Mouse (Mus musculus) MEL (cell line): ENCODE data around the gene Kmt2d.

Experiments
- CHD1 ChIP-seq: IDR thresholded peaks from 2 replicates; pipeline ENCODE4 v1.6.1; 2012; ENCODE audit warnings: low read depth, mild to moderate bottlenecking, inconsistent platforms, low read length, improper control_type of control experiment
- CHD2 ChIP-seq: IDR thresholded peaks from 2 replicates; pipeline ENCODE4 v1.6.1; 2011; ENCODE audit warnings: low read length, improper control_type of control experiment
- CTCF ChIP-seq, 3 experiments: IDR thresholded peaks in 2 of 3; conservative IDR thresholded peaks in 1 of 3; 2 replicates each; pipeline ENCODE4 v1.5.1; 2011 to 2012; ENCODE audit warnings: low read length in 3 of 3, low read depth in 2 of 3, mild to moderate bottlenecking in 2 of 3, improper control_type of control experiment in 1 of 3, inconsistent platforms in 1 of 3, mixed read lengths in 1 of 3, moderate library complexity in 1 of 3; ENCODE audit not compliant: control insufficient read depth in 1 of 3, insufficient read depth in 1 of 3, poor library complexity in 1 of 3, severe bottlenecking in 1 of 3
- EP300 ChIP-seq, 2 experiments: IDR thresholded peaks; 2 replicates each; pipeline ENCODE4 v1.6.1; 2011; ENCODE audit warnings: improper control_type of control experiment in 2 of 2, low read length in 2 of 2, low read depth in 1 of 2, mild to moderate bottlenecking in 1 of 2
- GATA1 ChIP-seq: IDR thresholded peaks from 2 replicates; pipeline ENCODE4 v1.6.1; 2011; ENCODE audit warnings: low read depth, low read length, improper control_type of control experiment
- HCFC1 ChIP-seq: IDR thresholded peaks from 2 replicates; pipeline ENCODE4 v1.6.1; 2012; ENCODE audit warnings: low read depth, mild to moderate bottlenecking, inconsistent platforms, low read length, improper control_type of control experiment, moderate library complexity
- MAFK ChIP-seq: IDR thresholded peaks from 2 replicates; pipeline ENCODE4 v1.6.1; 2011; ENCODE audit warnings: low read depth, mild to moderate bottlenecking, low read length, improper control_type of control experiment, borderline replicate concordance
- MAZ ChIP-seq: IDR thresholded peaks from 2 replicates; pipeline ENCODE4 v1.6.1; 2012; ENCODE audit warnings: low read depth, mild to moderate bottlenecking, inconsistent platforms, low read length, improper control_type of control experiment
- POLR2A ChIP-seq, 2 experiments: IDR thresholded peaks; 2 replicates each; pipeline ENCODE4 v1.6.1; 2011 to 2012; ENCODE audit warnings: low read length in 2 of 2, mild to moderate bottlenecking in 2 of 2, control low read depth in 1 of 2, improper control_type of control experiment in 1 of 2, low read depth in 1 of 2, moderate library complexity in 1 of 2; ENCODE audit not compliant: control insufficient read depth in 1 of 2, insufficient read depth in 1 of 2, poor library complexity in 1 of 2
- RAD21 ChIP-seq: IDR thresholded peaks from 2 replicates; pipeline ENCODE4 v1.6.1; 2011; ENCODE audit warnings: mild to moderate bottlenecking, low read depth, low read length, improper control_type of control experiment
- SMC3 ChIP-seq: IDR thresholded peaks from 2 replicates; pipeline ENCODE4 v1.6.1; 2011; ENCODE audit warnings: low read depth, low read length, improper control_type of control experiment
- TBP ChIP-seq: IDR thresholded peaks from 2 replicates; pipeline ENCODE4 v1.8.0; 2011; ENCODE audit warnings: low read depth, low read length, improper control_type of control experiment

- TF ChIP-seq GATA1 = no peak
- no peak for TF ChIP-seq CTCF (IDR thresholded peaks at IDR 0.05 in 2 of 3, conservative IDR thresholded peaks at IDR 0.05 in 1 of 3; ENCODE audit: control insufficient read depth in 1 of 3, insufficient read depth in 1 of 3, low read depth in 2 of 3, low read length in 3 of 3, poor library complexity in 1 of 3, severe bottlenecking in 1 of 3)
- TF ChIP-seq POLR2A (IDR thresholded peaks at IDR 0.05; ENCODE audit: control insufficient read depth in 1 of 2, insufficient read depth in 1 of 2, low read depth in 1 of 2, low read length in 2 of 2, poor library complexity in 1 of 2) = no peak
- TF ChIP-seq CHD1 = no peak
- no peak for TF ChIP-seq EP300 (IDR thresholded peaks at IDR 0.05; ENCODE audit: low read depth in 1 of 2, low read length in 2 of 2)
- no peak for TF ChIP-seq TBP
- TF ChIP-seq SMC3 = no peak
- no peak for TF ChIP-seq MAZ
- no peak for TF ChIP-seq MAFK
- TF ChIP-seq RAD21 = no peak
- TF ChIP-seq HCFC1 = no peak
- no peak for TF ChIP-seq CHD2
These were observed 61.6 kb downstream of the Kmt2d start, which contains the start of gene Ddn for GRCm38 (mm10) chr15:98809390-98809789.
